8 mouse cellular contexts compared by ENCODE assay signal in genomic region chr1:187137426-187137825, GRCm38 (mm10).
DNase-seq lines count a peak whose midpoint lies in the region; ATAC-seq and TF ChIP-seq lines count a peak whose summit lies in the region.
"Had no signal": no experiment of that assay in that cellular context is flagged by ENCODE, and none has a peak within 500 bp of the region (broad histone marks: within the 10 kb centered on the region; RNA-seq: fewer than 3 reads in every experiment).

No protein-coding gene starts in this region.

- no peak overlapping the region for H3K4me3 ChIP-seq in C2C12 (ENCODE audit: insufficient read depth, poor library complexity, severe bottlenecking)
- H3K4me3 ChIP-seq in forebrain, embryonic 13.5 days, result no peak overlapping the region
- H3K4me3 ChIP-seq in kidney, adult 2 months (ENCODE audit: insufficient read depth, low read depth, low read length), result no peak overlapping the region
- H3K4me3 ChIP-seq in limb, embryonic 10.5 days, result no peak overlapping the region
- H3K4me3 ChIP-seq: neural tube, embryonic 13.5 days had no signal

- H3K9me3 ChIP-seq in forebrain, embryonic 13.5 days (replicated peaks), result no peaks in the 10 kb centered on the region
- no peaks in the 10 kb centered on the region for H3K9me3 ChIP-seq in limb, embryonic 10.5 days (replicated peaks)
- H3K9me3 ChIP-seq: neural tube, embryonic 13.5 days had no signal

- peak; percentile 77 for DNase-seq in 3T3-L1 (ENCODE audit: low read depth, low spot score)
- peak; percentile 43 for DNase-seq in brain, embryonic 18.5 days (ENCODE audit: low read depth, low spot score)
- DNase-seq in kidney, adult 2 months, result peak; percentile 65
- DNase-seq in limb, embryonic 10.5 days (ENCODE audit: low spot score), result peak; percentile 44
- DNase-seq in retina, postnatal 1 day, result peak; percentile 78

- no peaks in the 10 kb centered on the region for H3K79me2 ChIP-seq in C2C12 (ENCODE audit: control insufficient read depth, insufficient read depth)

- no peak overlapping the region for H3ac ChIP-seq in C2C12 (ENCODE audit: control insufficient read depth, insufficient read length, low read depth)

- H3K9ac ChIP-seq in forebrain, embryonic 13.5 days, result no peak overlapping the region
- H3K9ac ChIP-seq: neural tube, embryonic 13.5 days had no signal

- H3K4me2 ChIP-seq in forebrain, embryonic 13.5 days, result no peak overlapping the region
- H3K4me2 ChIP-seq: neural tube, embryonic 13.5 days had no signal

- no peak for TF ChIP-seq POLR2A in kidney, adult 2 months (IDR thresholded peaks at IDR 0.05; ENCODE audit: low read depth, low read length)

- no peaks in the 10 kb centered on the region for H3K4me1 ChIP-seq in forebrain, embryonic 13.5 days
- H3K4me1 ChIP-seq in kidney, adult 2 months (ENCODE audit: control insufficient read depth, insufficient read depth, low read length), result no peaks in the 10 kb centered on the region
- no peaks in the 10 kb centered on the region for H3K4me1 ChIP-seq in limb, embryonic 10.5 days
- H3K4me1 ChIP-seq: neural tube, embryonic 13.5 days had no signal

- peak; percentile 70 for ATAC-seq in forebrain, embryonic 13.5 days

- 36% methylated on average over 6 of the region's 6 CpGs for WGBS in forebrain, embryonic 13.5 days
- WGBS in kidney, adult 2 months, result 26% methylated on average over 6 of the region's 6 CpGs
- WGBS in limb, embryonic 10.5 days, result 40% methylated on average over 6 of the region's 6 CpGs

- no peaks in the 10 kb centered on the region for H3K79me3 ChIP-seq in C2C12 (ENCODE audit: low read depth)

- H3K36me3 ChIP-seq in C2C12 (ENCODE audit: control insufficient read depth, insufficient read depth), result no peaks in the 10 kb centered on the region
- H3K36me3 ChIP-seq in forebrain, embryonic 13.5 days (ENCODE audit: poor library complexity, severe bottlenecking), result no peaks in the 10 kb centered on the region
- H3K36me3 ChIP-seq in kidney, adult 2 months (ENCODE audit: control insufficient read depth, insufficient read depth, low read length), result no peaks in the 10 kb centered on the region
- no peaks in the 10 kb centered on the region for H3K36me3 ChIP-seq in limb, embryonic 10.5 days
- H3K36me3 ChIP-seq: neural tube, embryonic 13.5 days had no signal

- no peaks in the 10 kb centered on the region for H3K27me3 ChIP-seq in C2C12 (ENCODE audit: control insufficient read depth, insufficient read depth, insufficient read length)
- no peaks in the 10 kb centered on the region for H3K27me3 ChIP-seq in forebrain, embryonic 13.5 days
- H3K27me3 ChIP-seq in kidney, adult 2 months (replicated peaks; ENCODE audit: control insufficient read depth, insufficient read depth, low read length), result no peaks in the 10 kb centered on the region
- H3K27me3 ChIP-seq in limb, embryonic 10.5 days (ENCODE audit: low read depth, poor library complexity, severe bottlenecking), result no peaks in the 10 kb centered on the region

- TF ChIP-seq CTCF in C2C12 (IDR thresholded peaks at IDR 0.05; ENCODE audit: control insufficient read depth, insufficient read depth, insufficient read length), result peak; percentile 15
- TF ChIP-seq CTCF in kidney, adult 2 months (conservative IDR thresholded peaks at IDR 0.05; ENCODE audit: insufficient read depth, insufficient read length, low read depth, low read length), result peak; percentile 47

- no peak overlapping the region for H3K27ac ChIP-seq in forebrain, embryonic 13.5 days
- H3K27ac ChIP-seq in kidney, adult 2 months (ENCODE audit: insufficient read depth, low read depth, low read length), result no peak overlapping the region
- no peak overlapping the region for H3K27ac ChIP-seq in limb, embryonic 10.5 days
- H3K27ac ChIP-seq: neural tube, embryonic 13.5 days had no signal

TF ChIP-seq in C2C12, 6 proteins besides CTCF, POLR2A, EP300 and RAD21:
- no peak for TF ChIP-seq MYOG (IDR thresholded peaks at IDR 0.05; ENCODE audit: control insufficient read depth, extremely low read depth, insufficient read length)
- no peak for TF ChIP-seq CEBPB (IDR thresholded peaks at IDR 0.05; ENCODE audit: low read depth)
- TF ChIP-seq MAX (IDR thresholded peaks at IDR 0.05), result no peak
- TF ChIP-seq MYOD1 (IDR thresholded peaks at IDR 0.05; ENCODE audit: control insufficient read depth, insufficient read length, low read depth), result no peak
- TF ChIP-seq USF1 (IDR thresholded peaks at IDR 0.05; ENCODE audit: low read depth), result no peak
- TF ChIP-seq FOSL1 (IDR thresholded peaks at IDR 0.05; ENCODE audit: insufficient read depth, low read length, poor library complexity, severe bottlenecking), result no peak
